Mouse (Mus musculus): ENCODE measurements around the gene Baiap2l2. TPM values are rescaled to one million over a fixed set of nuclear protein-coding genes. Genes with fewer than 3 reads are reported as not detected.

Baiap2l2 gene
- total RNA-seq (2021): 1 to 10 TPM in 1 of 2 experiments, under 1 TPM in 1; 0.69 to 4.0 TPM
- long read RNA-seq, experiment 1, partial matches to known transcripts: 2 of 2 reads
- long read RNA-seq, experiment 1, other reads (novel, unspliced or antisense): 0 of 2 reads
- long read RNA-seq, experiment 2, partial matches to known transcripts: 2 of 2 reads
- long read RNA-seq, experiment 2, other reads (novel, unspliced or antisense): 0 of 2 reads

DNA sequence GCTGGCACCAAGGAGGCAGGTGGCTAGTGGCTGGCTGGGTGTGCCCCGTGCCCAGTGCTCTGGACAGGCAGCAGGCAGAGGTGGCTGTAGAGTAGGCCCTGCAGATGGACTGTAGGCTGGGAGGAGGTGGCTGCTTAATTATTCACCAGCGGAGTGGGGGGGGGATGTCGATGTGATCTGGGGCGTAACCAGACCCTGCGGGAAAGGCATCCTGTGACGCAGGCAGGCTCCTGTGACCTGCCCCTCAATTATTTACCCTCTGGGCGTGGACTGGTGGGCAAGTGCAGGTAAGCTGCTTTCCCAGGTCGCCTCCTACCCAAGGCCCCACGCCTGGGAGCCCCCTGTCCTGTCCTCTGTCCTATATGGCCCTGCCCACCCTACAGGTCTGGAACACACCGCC, at the start of gene Baiap2l2:
Gene Baiap2l2, minus strand, starts transcription at position 139 of the 400 bp plus-strand sequence.
- intact Hi-C loops (cut with DNase I; ENCODE audit: low total_unique reads): no loop called here
- no peak for DNase-seq

DNA sequence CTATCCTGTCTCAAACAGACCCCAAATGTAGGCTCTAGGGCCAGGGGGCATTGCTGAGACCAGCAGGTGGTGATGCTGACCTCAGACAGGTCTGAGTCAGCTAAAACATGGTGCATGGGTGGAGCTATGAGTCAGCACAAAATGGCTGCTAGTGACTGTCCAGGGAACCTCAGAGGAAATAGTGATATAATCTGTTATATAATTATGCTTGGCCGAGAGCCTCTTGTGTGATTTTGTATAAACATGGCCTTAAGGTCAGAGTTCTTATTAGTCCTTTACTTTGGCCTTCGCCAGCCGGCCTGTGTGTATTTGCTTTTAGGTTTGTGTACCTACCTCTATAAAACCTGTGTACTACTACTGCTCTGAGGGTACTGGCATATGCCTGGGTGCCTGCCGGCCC, 48.1 kb upstream of the Baiap2l2 start:
- no peak for DNase-seq
- intact Hi-C loops (cut with DNase I; ENCODE audit: low total_unique reads): no loop called here

DNA sequence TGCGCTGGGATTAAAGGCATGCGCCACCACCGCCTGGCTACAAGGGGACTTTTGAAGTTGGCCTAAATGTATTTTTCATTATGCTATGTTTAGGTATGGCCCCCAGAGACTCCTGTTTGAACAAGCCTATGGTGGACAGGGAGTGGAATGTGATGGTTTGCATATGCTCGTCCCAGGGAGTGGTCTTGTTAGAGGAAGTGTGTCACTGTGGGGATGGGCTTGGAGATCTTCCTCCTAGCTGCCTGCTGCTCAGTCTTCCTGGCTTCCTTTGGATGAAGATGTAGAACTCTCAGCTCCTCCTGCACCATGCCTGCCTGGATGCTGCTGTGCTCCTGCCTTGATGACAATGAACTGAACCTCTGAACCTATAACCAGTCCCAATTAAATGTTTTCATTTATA, 45.2 kb upstream of the Baiap2l2 start:
- no peak for DNase-seq
- intact Hi-C loops (cut with DNase I; ENCODE audit: low total_unique reads): no loop called here

DNA sequence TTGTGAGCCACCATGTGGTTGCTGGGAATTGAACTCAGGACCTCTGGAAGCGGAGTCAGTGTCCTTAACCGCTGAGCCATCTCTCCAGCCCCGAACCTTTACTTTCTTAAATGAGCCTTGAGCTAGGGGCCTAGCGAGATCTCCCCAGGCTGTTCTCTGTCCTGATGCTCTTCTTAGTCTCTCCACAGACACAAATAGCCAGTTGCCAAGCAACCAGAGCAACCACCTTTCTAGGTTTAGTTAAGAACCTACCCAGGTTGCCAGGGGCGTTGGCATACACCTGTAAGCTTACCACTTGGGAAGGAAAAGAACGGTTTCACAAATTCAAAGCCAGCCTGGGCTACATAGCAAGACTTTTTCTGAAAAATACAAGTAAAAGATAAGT, 44.6 kb upstream of the Baiap2l2 start:
- no peak for DNase-seq
- intact Hi-C loops (cut with DNase I; ENCODE audit: low total_unique reads): no loop called here

DNA sequence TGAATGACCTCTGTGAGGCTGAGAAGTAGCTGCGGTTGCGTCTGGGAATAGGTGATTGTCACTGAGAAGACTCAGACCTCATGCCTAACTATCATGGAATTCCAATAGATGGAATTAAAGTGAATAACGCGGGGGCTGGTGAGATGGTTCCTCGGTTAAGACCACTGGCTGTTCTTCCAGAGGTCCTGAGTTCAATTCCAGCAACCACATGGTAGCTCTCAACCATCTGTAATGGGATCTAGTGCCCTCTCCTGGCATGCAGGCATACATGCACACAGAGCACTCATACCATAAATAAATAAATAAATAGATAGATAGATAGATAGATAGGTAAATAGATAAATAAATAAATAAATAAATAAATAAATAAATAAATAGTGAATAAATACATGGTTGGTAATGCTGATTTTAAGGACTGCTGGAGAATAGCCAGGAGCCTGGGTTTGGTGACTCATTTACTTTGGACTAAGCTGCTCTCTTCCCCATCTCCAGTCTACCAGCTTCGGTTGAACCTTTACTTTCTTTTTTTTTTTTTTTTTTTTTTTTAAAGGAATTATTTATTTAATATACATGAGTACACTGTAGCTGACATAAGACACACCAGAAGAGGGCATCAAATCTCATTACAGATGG, 44.1 kb upstream of the Baiap2l2 start:
- no peak for DNase-seq
- intact Hi-C loops (cut with DNase I; ENCODE audit: low total_unique reads): no loop called here

DNA sequence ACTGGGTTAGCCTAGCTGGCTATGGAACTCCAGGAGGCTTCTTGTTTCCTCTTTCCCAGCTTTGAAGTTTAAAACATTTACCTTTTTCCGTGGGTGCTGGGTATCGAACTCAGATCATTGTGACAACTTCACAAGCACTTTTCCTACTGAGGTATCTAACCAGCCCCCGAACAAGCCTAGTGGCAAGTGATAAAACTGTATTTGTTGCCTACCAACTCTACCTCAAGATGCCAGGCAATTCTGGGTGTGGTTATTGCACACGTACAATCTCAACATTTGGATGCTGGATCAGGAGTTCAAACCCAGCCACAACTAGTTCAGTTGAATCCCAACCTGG, 43.6 kb upstream of the Baiap2l2 start:
- no peak for DNase-seq
- intact Hi-C loops (cut with DNase I; ENCODE audit: low total_unique reads): no loop called here

DNA sequence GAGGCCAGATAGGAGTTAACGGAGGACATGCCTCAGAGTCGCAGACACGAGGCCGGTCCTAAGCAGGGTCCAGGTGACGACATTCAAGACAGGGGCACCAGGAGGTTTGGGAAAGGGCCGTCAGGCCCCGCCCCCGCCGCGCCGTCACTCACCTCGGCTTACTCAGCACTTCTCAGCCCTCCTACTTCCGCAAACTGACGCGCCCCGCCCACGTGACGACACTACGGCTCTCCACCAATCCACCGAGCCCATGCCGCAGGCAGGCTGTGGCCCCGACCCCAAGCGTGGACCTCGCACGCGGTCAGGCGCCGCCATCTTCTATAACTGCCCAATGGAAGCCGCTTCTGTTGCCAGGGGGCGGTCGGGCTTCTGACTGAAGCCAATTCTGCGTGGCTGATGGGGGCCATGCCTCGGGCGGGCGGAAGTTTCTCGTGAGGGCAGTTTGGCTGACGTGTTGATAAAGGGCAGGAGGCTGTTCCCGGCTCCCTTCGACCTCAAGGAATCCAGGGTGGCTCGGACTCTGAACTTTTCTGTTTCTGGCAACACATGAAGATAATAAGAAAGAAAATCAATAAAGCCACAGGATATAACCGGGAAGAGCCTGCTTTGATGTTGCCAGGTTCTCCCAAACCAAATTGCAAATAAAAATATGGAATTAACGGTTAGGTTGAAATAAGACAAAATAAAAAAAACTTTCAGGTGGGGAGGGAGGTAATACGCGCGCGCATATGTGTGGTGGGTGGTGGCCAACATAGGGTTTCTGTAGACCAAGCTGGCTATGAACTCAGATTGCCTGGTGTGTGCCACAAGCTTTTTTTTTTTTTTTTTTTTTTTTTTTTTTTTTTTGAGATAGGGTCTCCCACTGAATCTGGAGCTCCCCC, 43.0 kb upstream of the Baiap2l2 start, which contains the start of gene Pla2g6:
Gene Pla2g6, minus strand, starts transcription at position 333 of the 881 bp plus-strand sequence.
- intact Hi-C loops (cut with DNase I; ENCODE audit: low total_unique reads): no loop called here
- peak; percentile 99 for DNase-seq

DNA sequence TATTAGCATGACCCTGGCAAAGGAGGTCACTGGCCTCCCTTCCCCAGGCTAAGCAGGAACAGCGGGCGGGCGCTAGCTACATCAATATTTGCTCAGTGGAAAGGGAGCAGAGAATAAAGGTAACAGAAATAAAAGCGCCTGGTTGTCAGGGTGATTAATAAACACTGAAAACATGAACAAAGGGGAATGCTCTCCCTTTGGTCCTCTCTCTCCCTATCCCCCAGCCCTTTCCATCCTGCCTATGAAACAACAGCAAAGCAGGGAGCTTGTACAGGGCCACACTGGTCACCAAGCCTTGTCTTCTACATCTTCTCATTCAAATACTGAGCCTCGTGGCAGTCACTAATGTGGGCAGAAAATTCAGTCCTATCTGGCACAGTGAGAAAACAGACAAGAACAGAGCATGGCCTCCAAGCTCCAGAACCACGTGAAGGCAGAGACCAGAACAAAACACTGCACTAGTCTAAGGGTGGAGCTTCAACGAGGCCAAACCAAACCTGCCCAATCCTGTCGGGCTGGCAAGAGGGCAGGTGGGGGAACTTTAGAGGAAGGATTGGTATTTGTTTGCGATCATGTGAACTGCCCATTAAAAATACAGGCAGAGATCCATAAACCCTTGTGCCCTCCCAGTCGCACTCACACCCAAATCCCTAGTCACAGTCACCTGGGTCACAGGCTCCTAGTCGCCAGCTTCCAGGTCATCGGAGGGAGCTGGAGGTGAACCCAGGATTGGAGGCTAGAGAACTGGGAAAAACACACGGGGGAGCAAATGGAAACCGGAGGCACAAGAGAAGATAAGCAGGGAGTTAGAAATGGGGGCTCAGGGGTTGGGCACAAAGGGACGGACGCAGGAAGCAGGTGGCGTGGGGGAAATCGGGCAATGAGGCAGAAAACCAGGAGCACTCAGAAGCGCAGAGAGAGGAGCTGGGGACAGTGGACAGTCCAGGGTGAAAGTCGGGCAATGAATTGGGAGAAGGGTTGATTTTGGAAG, 41.9 kb upstream of the Baiap2l2 start:
- DNase-seq: no peak
- intact Hi-C loops (cut with DNase I; ENCODE audit: low total_unique reads): no loop called here

DNA sequence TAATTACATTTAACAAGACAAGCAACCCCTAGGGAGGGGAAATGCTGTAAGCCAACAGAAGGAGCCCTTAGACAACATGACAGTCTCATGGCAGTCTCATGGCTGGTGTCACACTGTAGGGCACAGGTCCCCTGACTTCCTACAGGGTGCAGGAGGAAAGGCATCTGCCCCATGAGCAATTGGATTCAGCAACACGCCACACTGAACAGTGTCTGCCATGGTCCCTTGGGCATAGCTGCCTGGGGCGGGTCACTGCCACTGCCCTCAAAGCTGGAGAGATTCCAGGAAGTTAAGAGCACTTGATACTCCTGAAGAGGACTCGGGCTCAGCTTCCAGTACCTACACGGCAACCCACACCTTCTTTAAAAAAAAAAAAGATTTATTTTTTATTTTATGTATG, 40.9 kb upstream of the Baiap2l2 start:
- intact Hi-C loops (cut with DNase I; ENCODE audit: low total_unique reads): no loop called here
- DNase-seq: no peak

DNA sequence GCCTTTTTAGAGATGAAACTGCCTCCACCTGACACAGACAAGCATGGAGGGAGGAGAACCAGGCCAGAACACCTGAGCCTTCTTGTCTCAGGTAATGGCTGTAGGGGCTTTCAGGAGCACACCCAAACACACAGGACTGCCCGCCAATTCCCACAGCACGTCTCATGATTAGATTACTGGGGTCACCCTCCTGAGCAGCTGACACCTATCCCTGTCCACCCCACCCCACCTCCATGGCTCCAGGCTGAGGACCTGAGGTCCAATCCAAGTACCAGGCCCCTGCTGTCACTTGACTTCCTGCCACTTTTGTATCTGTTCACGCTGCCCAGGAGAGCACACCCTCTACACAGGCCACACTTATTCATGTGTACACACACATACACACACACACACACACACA, 40.4 kb upstream of the Baiap2l2 start:
- intact Hi-C loops (cut with DNase I; ENCODE audit: low total_unique reads): no loop called here
- no peak for DNase-seq

DNA sequence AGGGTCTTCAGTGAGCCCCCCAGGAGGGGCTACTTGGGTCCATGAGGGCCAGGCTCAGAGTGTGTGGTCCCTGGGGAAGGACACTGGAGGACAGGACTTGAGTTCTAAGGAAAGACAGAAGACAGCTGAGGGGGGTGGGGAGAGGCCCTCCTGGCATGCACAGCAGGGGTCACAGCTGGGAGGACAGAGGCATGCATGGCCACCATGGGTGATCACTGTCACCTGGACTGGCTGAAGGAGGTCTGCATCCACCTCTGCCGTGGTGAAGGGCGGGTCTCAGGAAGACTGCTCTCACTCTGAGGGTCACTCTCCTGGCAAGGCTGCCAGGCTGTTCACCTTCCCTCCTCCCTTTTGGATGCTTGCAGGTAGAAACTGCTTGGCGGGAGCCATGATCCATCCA, 39.0 kb upstream of the Baiap2l2 start:
- intact Hi-C loops (cut with DNase I; ENCODE audit: low total_unique reads): no loop called here
- no peak for DNase-seq

DNA sequence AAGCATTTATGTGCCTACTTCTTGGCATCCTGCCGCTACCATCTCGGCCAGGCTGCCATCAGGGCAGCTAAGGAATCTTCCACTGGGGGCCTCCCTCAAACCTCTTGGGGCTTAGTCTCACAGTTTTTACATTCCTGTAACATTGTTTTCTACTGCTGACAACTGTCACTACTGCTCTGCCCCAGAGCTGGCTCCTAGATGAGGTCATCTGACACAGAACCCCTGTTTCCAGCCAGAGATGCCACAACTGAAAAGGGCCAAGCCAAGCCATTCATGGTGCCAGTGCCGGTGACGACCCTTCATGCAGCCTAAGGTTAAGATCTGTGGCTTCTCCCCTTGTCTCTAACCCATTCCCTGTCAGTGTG, 38.4 kb upstream of the Baiap2l2 start:
- intact Hi-C loops (cut with DNase I; ENCODE audit: low total_unique reads): no loop called here
- DNase-seq: no peak

DNA sequence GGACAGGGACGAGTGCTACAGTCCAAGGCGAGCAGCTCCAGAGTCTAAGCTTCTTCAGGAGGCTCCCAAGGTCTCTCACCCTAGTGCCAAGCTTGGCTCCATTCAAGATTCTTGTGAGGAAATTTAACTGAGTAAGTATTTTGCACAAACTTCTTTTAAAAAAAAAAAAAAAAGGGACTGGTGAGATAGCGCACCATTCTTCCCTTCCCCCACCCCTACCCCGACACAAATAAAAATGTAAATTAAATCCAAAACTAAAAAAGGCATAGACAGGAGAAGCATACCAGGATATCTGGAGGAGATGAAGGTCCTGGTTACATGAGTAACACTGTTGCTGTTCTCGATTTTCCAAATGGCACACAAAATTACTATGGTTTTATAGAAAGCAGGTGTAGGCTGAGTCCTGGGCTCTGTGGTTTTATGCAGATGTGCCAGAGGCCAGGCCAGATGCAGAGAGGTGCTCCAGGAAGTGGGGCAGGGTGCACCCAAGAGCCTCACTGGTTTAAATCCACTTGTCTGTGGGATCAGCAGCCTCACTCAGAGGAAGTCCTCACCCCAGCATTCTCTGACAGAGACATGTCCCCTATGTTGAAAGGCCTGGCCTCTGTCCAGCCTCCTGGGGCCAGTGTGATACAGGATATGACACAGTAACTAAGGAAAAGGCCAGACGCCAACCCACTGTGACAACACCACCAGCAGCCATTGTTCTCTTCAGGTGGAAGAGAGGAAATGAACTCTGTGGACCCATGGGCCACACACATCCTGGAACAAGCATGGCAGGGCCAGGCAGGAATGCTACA, 37.9 kb upstream of the Baiap2l2 start:
- DNase-seq: peak; percentile 74
- intact Hi-C loops (cut with DNase I; ENCODE audit: low total_unique reads): no loop called here

DNA sequence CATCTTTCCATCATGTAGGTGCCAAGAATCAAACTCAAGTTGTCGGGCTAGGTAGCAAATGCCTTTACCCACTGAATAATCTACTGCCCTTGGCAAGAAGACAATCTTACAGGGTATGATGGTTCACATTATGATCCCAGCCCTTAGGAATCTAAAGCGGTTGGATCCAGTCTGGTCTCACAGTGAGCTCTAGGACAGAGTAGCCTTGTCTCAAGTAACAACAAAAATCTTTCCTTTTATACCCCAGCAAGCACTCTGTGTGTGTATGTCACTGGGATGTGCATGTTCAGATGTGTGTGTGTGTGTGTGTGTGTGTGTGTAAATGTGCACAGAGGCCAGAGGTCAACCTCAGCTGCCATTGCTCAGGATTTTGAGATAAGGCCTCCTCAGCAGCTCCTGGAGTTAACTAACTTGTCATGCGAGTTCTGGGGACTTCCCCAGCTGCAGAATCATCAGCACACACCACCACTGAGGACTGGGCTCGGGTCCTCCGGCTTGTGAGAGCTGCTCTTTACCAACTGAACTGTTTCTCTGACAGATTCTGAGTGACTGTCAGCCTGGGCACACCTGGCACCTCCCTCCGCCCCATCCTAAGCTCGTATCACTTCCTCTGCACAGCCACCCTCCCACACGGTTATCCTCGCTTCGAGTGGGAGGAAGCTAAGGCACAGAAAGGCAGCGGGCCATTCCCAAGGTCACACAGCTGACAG, 37.1 kb upstream of the Baiap2l2 start:
- no peak for DNase-seq
- intact Hi-C loops (cut with DNase I; ENCODE audit: low total_unique reads): no loop called here

DNA sequence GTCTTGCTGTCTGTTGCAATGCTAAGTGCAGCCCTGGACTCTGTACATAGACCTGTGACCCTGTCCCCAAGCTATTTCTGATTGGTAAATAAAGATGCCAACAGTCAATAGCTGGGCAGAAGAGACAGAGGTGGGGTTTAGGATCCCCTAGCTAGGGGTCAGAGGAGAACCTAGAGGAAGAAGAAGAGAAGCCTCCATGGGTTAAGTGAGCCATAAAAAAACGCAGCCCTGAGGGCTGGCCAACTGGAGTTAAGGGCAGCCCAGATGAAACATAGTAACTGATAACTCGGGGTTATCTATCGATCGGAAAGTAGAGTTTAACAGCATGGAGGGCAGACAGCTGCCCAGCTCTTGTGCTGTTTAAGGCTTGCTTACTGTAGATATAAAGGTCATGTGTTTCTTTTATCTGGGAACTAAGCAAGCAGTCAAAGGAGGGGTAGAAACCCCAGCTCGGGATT, 36.4 kb upstream of the Baiap2l2 start:
- intact Hi-C loops (cut with DNase I; ENCODE audit: low total_unique reads): no loop called here
- no peak for DNase-seq

DNA sequence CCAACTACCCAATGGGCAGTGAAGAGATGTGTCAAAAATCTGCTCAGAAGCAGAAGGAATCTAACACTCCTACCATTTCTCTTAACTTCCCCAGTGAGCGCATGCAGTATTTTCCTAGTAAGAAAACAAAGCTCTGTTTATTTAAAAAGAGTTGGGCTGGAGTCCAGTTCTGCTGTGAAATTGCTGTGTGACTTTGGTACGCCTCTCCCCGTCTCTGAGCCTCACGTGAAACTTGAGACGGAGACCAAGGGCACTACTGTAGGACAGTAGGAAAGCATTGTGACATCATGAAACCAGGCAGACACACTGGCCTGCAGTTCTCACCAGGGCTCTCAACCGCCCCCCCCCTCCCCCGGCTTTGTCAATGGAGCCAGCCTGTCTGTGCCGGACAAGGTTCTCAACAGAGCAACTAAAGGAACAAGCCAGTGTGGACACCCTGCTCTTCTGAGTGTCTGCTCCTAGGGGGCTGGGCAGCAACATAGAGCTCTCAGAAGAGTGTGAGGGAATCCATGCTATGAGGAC, 28.6 kb upstream of the Baiap2l2 start:
- intact Hi-C loops (cut with DNase I; ENCODE audit: low total_unique reads): no loop called here
- no peak for DNase-seq

DNA sequence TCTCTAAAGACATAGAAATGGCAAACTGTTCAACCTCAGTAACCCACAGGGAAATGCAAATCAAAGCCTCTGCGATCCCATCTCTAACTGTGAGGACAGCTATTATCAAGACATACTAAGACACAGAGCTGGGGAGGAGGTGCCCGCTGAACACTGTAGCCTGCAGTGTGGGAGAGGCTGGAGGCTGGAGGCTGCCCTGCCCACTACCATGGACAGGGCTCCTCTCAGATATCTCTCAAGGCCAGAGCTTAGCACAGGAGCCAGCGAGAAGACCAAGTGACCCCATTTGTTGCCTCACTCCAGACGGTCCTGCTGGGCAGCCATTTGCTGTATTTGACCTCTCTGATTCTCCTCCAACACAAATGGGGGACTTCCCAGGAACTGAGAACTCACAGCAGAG, 22.5 kb upstream of the Baiap2l2 start:
- no peak for DNase-seq
- intact Hi-C loops (cut with DNase I; ENCODE audit: low total_unique reads): no loop called here

DNA sequence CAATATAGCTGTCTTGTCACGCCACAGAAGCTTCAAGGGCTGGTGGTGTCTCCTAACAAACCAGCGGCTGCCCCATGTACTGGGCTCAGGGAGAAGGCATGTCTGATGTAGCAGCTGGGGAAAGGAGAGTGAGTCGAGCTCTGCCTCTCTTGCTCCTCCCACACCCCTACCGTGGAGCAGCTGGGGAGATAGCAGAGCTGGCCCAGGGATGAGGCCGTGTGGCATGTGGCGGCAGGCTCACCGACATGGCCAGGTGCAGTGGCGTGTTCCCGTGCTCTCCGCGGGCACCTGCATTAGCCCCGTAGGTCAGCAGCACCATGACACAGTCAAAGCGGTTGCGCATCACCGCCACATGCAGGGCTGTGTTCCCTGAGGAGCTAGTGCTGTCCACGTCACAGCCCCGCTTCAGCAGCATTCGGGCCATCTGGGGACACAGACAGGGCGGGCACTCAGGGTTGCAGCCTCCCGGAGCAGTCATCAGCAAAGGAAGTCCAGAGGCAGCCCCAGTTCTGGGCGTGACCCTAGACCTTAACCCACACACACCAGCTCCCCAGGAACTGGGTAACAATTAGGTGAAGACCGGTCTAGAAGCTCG, 20.8 kb upstream of the Baiap2l2 start:
- peak; percentile 31 for DNase-seq
- intact Hi-C loops (cut with DNase I; ENCODE audit: low total_unique reads): no loop called here
